Mouse (Mus musculus) brain, embryonic 14.5 days (tissue): ENCODE results near the gene Olfr279.

ENCODE experiments used
- CTCF ChIP-seq: fragments of 200-500 bp; IDR thresholded peaks from 2 replicates; pipeline ENCODE4 v1.5.1; 2012; ENCODE audit warnings: inconsistent platforms, mild to moderate bottlenecking, moderate library complexity, borderline replicate concordance; ENCODE audit not compliant: insufficient read depth, insufficient read length; ENCODE audit errors: extremely low read depth
- POLR2A ChIP-seq: fragments of 200-500 bp; IDR thresholded peaks from 2 replicates; pipeline ENCODE4 v1.6.1; 2012; ENCODE audit warnings: mild to moderate bottlenecking, inconsistent platforms, borderline replicate concordance; ENCODE audit not compliant: poor library complexity, insufficient read depth, insufficient read length, severe bottlenecking; ENCODE audit errors: extremely low read depth

GRCm38 (mm10) chr15:98509387-98509786 lies 17.2 kb downstream of the Olfr279 start:
- no peak for TF ChIP-seq POLR2A
- TF ChIP-seq CTCF: no peak
